In genomic region chr12:71147641-71148040, GRCm38 (mm10) we compare ENCODE assay signal across 10 mouse cellular contexts. TPM values are rescaled to one million over a fixed set of nuclear protein-coding genes. Genes with fewer than 3 reads are reported as not detected.
DNase-seq lines count a peak whose midpoint lies in the region; ATAC-seq and TF ChIP-seq lines count a peak whose summit lies in the region.
"Had no signal": no experiment of that assay in that cellular context is flagged by ENCODE, and none has a peak within 500 bp of the region (broad histone marks: within the 10 kb centered on the region; RNA-seq: fewer than 3 reads in every experiment).

No protein-coding gene starts in this region.

- no peaks in the 10 kb centered on the region for H3K27me3 ChIP-seq in heart, adult 2 months (ENCODE audit: control insufficient read depth, insufficient read depth, low read length)
- H3K27me3 ChIP-seq: neural tube, embryonic 13.5 days had no signal

- no peaks in the 10 kb centered on the region for H3K36me3 ChIP-seq in heart, adult 2 months (ENCODE audit: control insufficient read depth, insufficient read depth, low read length)

- H3K9ac ChIP-seq in heart, adult 2 months (ENCODE audit: low read depth, low read length), result no peak overlapping the region
- H3K9ac ChIP-seq: neural tube, embryonic 13.5 days had no signal

- 0 out of 2 replicates have a peak, but pooled peaks have one; percentile 56 for ATAC-seq in megakaryocyte, adult 5-6 weeks (ENCODE audit: poor library complexity, severe bottlenecking)

- no peaks in the 10 kb centered on the region for H3K79me2 ChIP-seq in heart, adult 2 months (replicated peaks; ENCODE audit: control insufficient read depth, insufficient read depth, low read length)

- WGBS in heart, adult 2 months, result 68% methylated on average over 3 of the region's 3 CpGs

- no peak for TF ChIP-seq EP300 in heart, adult 2 months (IDR thresholded peaks at IDR 0.05; ENCODE audit: insufficient read depth, low read depth, low read length)

- DNase-seq in heart, adult 2 months, result peak; percentile 12 to 40
- DNase-seq in heart, adult 11 months, result no peak
- peak; percentile 30 for DNase-seq in urinary bladder, postnatal 14 days (ENCODE audit: low spot score)
- DNase-seq in urinary bladder, postnatal 10 days (ENCODE audit: low spot score), result no peak
- DNase-seq in cerebellum, postnatal 14 days, result peak; percentile 71 to 76
- DNase-seq in kidney, postnatal 10 days, result peak; percentile 64
- DNase-seq in thymus, postnatal 36 days, result peak; percentile 24 to 50

- peak; percentile 88 for TF ChIP-seq CTCF in heart, adult 2 months (IDR thresholded peaks at IDR 0.05)

- no peaks in the 10 kb centered on the region for H3K4me1 ChIP-seq in heart, adult 2 months (ENCODE audit: control insufficient read depth, insufficient read depth, low read length)
- H3K4me1 ChIP-seq: neural tube, embryonic 13.5 days had no signal

- no peak for TF ChIP-seq POLR2A in heart, adult 2 months (IDR thresholded peaks at IDR 0.05; ENCODE audit: insufficient read depth, low read depth, low read length)

- H3K4me3 ChIP-seq in heart, adult 2 months, result no peak overlapping the region
- H3K4me3 ChIP-seq: neural tube, embryonic 13.5 days had no signal

- H3K27ac ChIP-seq in heart, adult 2 months, result no peak overlapping the region
- H3K27ac ChIP-seq: neural tube, embryonic 13.5 days had no signal

- intact Hi-C loops in heart, adult 2 months (cut with DNase I), result no loop called here

RNA-seq across cellular contexts. Expression of gene 2700049A03Rik, which starts 11.0 kb away (rescaled TPM):
- total RNA-seq in heart, adult 2 months (2021), result 1 to 10 TPM; 3.0 to 3.4 TPM
- 1.3 and 2.2 TPM in 2 replicates for polyA plus RNA-seq in heart, adult 2 months (2012; rRNA removed)
- total RNA-seq in megakaryocyte, adult 5-6 weeks (2015), result 12.2 and 12.9 TPM in 2 replicates
- total RNA-seq in megakaryocyte, adult 5-6 weeks (2017), result 7.5 and 8.3 TPM in 2 replicates

RNA-seq across cellular contexts. Expression of gene Timm9, which starts 11.2 kb away (rescaled TPM):
- 10 to 100 TPM; 27.4 to 32.3 TPM for total RNA-seq in heart, adult 2 months (2021)
- 12.1 and 16.7 TPM in 2 replicates for polyA plus RNA-seq in heart, adult 2 months (2012; rRNA removed)
- 26.7 and 29.0 TPM in 2 replicates for total RNA-seq in megakaryocyte, adult 5-6 weeks (2015)
- 21.3 and 22.4 TPM in 2 replicates for total RNA-seq in megakaryocyte, adult 5-6 weeks (2017)

RNA-seq across cellular contexts. Expression of gene Tomm20l, which starts 36.4 kb away (rescaled TPM):
- under 1 TPM in 1 of 2 experiments, not detected in 1; 0.81 TPM for total RNA-seq in heart, adult 2 months (2021)
- polyA plus RNA-seq in heart, adult 2 months (2012; rRNA removed), result not detected in 2 replicates
- total RNA-seq in megakaryocyte, adult 5-6 weeks (2015), result not detected in 2 replicates
- not detected in 2 replicates for total RNA-seq in megakaryocyte, adult 5-6 weeks (2017)
- polyA plus RNA-seq: large intestine, adult 2 months; neural tube, embryonic 13.5 days had no signal

Comparison
In these comparisons a context has a peak if more than half of its experiments do, and no peak if none do; other contexts are left out.
1. DNase-seq: peak in heart, adult 2 months (2 of 2), urinary bladder, postnatal 14 days (single experiment), cerebellum, postnatal 14 days (2 of 2), kidney, postnatal 10 days (single experiment) and thymus, postnatal 36 days (2 of 2); none in heart, adult 11 months (single experiment) and urinary bladder, postnatal 10 days (single experiment).